Mouse (Mus musculus): ENCODE measurements at regions not wholly inside any gene's neighbourhood (a gene's known extent, or its start where the extent isn't known, plus 50 kb on each side); places are given as distances from the start of the nearest gene placed in this dataset.

- no peak for ATAC-seq (ENCODE audit: insufficient read depth, low FRiP score, low read depth)
- no peak overlapping the region for H3K27ac ChIP-seq
- H3K4me1 ChIP-seq: no peaks in the 10 kb centered on the region
- no peak overlapping the region for H3K4me2 ChIP-seq
- no peak overlapping the region for H3K9ac ChIP-seq
- no peak overlapping the region for H3K4me3 ChIP-seq (replicated peaks)
- H3K36me3 ChIP-seq: no peaks in the 10 kb centered on the region
- H3K27me3 ChIP-seq (replicated peaks): no peaks in the 10 kb centered on the region
- WGBS: 82% methylated on average over 4 of the region's 4 CpGs
- no peaks in the 10 kb centered on the region for H3K9me3 ChIP-seq
Measured at GRCm38 (mm10) chr6:34246512-34246911, 69.6 kb upstream of the Slc35b4 start.

GRCm38 (mm10) chr6:34243001-34243400, 66.1 kb upstream of the Slc35b4 start:
- Histone ChIP-seq H3K4me1 (no peaks in the 10 kb centered on the region), H3K4me3 (replicated peaks) (no peak overlapping the region), H3K9ac (no peak overlapping the region), H3K27me3 (replicated peaks) (no peaks in the 10 kb centered on the region), H3K36me3 (no peaks in the 10 kb centered on the region), H3K27ac (no peak overlapping the region), H3K9me3 (no peaks in the 10 kb centered on the region), H3K4me2 (no peak overlapping the region)
- ATAC-seq (ENCODE audit: insufficient read depth, low FRiP score, low read depth): no peak
- WGBS: 65% methylated on average over 3 of the region's 3 CpGs

GRCm38 (mm10) chr6:34242486-34242885, 65.6 kb upstream of the Slc35b4 start:
- Histone ChIP-seq H3K9ac (no peak overlapping the region), H3K27me3 (replicated peaks) (no peaks in the 10 kb centered on the region), H3K9me3 (no peaks in the 10 kb centered on the region), H3K4me2 (0 out of 2 replicates have a peak overlapping the region, but pooled peaks have one; percentile 5), H3K27ac (no peak overlapping the region), H3K4me1 (no peaks in the 10 kb centered on the region), H3K36me3 (no peaks in the 10 kb centered on the region), H3K4me3 (replicated peaks) (no peak overlapping the region)
- no peak for ATAC-seq (ENCODE audit: insufficient read depth, low FRiP score, low read depth)
- WGBS: 27% methylated on average over 9 of the region's 9 CpGs

- Histone ChIP-seq H3K9ac (no peak overlapping the region), H3K4me2 (no peak overlapping the region), H3K36me3 (no peaks in the 10 kb centered on the region), H3K4me1 (no peaks in the 10 kb centered on the region), H3K27me3 (replicated peaks) (no peaks in the 10 kb centered on the region), H3K27ac (no peak overlapping the region), H3K4me3 (replicated peaks) (no peak overlapping the region), H3K9me3 (no peaks in the 10 kb centered on the region)
- 58% methylated on average over 10 of the region's 10 CpGs for whole genome bisulfite sequencing
- no peak for ATAC-seq (ENCODE audit: insufficient read depth, low FRiP score, low read depth)
Measured at GRCm38 (mm10) chr6:34235132-34235531, 58.2 kb upstream of the Slc35b4 start.

- no peaks in the 10 kb centered on the region for H3K9me3 ChIP-seq
- H3K36me3 ChIP-seq: no peaks in the 10 kb centered on the region
- no peak overlapping the region for H3K9ac ChIP-seq
- ATAC-seq (ENCODE audit: insufficient read depth, low FRiP score, low read depth): no peak
- 77% methylated on average over 5 of the region's 5 CpGs for WGBS
- no peak overlapping the region for H3K4me2 ChIP-seq
- no peak overlapping the region for H3K27ac ChIP-seq
- H3K4me1 ChIP-seq: no peaks in the 10 kb centered on the region
- H3K4me3 ChIP-seq (replicated peaks): no peak overlapping the region
- no peaks in the 10 kb centered on the region for H3K27me3 ChIP-seq (replicated peaks)
Measured at GRCm38 (mm10) chr6:34234443-34235020, 57.6 kb upstream of the Slc35b4 start.

- WGBS: 31% methylated on average over 13 of the region's 13 CpGs
- H3K4me2 ChIP-seq: no peak overlapping the region
- ATAC-seq (ENCODE audit: insufficient read depth, low FRiP score, low read depth): no peak
- no peaks in the 10 kb centered on the region for H3K36me3 ChIP-seq
- no peaks in the 10 kb centered on the region for H3K9me3 ChIP-seq
- no peaks in the 10 kb centered on the region for H3K4me1 ChIP-seq
- no peak overlapping the region for H3K27ac ChIP-seq
- H3K27me3 ChIP-seq (replicated peaks): no peaks in the 10 kb centered on the region
- H3K4me3 ChIP-seq (replicated peaks): no peak overlapping the region
- H3K9ac ChIP-seq: no peak overlapping the region
Measured at GRCm38 (mm10) chr6:34230768-34231381, 54.0 kb upstream of the Slc35b4 start.

GRCm38 (mm10) chr6:34227131-34227530, 50.2 kb upstream of the Slc35b4 start:
- no peak overlapping the region for H3K4me2 ChIP-seq
- 66% methylated on average over 4 of the region's 4 CpGs for WGBS
- no peaks in the 10 kb centered on the region for H3K27me3 ChIP-seq (replicated peaks)
- no peak for ATAC-seq (ENCODE audit: insufficient read depth, low FRiP score, low read depth)
- no peak overlapping the region for H3K9ac ChIP-seq
- no peaks in the 10 kb centered on the region for H3K36me3 ChIP-seq
- H3K4me1 ChIP-seq: no peaks in the 10 kb centered on the region
- H3K4me3 ChIP-seq (replicated peaks): no peak overlapping the region
- no peaks in the 10 kb centered on the region for H3K9me3 ChIP-seq
- H3K27ac ChIP-seq: no peak overlapping the region
